Mouse (Mus musculus) kidney, postnatal 14 days (tissue): ENCODE results near the gene Ehmt1.
A peak's percentile ranks its signal among the peaks of the same experiment; 100 is the strongest.

Source experiments
- DNase-seq: peaks from one replicate; pipeline ENCODE4 v3.0.0; 2022; ENCODE audit warnings: mixed read lengths

Gene Ehmt1

GRCm38 (mm10) chr2:24910481-24910880, 8.9 kb downstream of the Ehmt1 start:
- no peak for DNase-seq

GRCm38 (mm10) chr2:24905653-24906155, 13.7 kb downstream of the Ehmt1 start:
- no peak for DNase-seq

GRCm38 (mm10) chr2:24904823-24905652, 14.4 kb downstream of the Ehmt1 start:
- DNase-seq, result no peak

GRCm38 (mm10) chr2:24902999-24903398, 16.4 kb downstream of the Ehmt1 start:
- DNase-seq, result no peak

- DNase-seq, result no peak
Measured at GRCm38 (mm10) chr2:24901055-24901454, 18.4 kb downstream of the Ehmt1 start.

- DNase-seq, result no peak
Measured at GRCm38 (mm10) chr2:24899292-24899691, 20.1 kb downstream of the Ehmt1 start.

GRCm38 (mm10) chr2:24896761-24897160, 22.7 kb downstream of the Ehmt1 start:
- no peak for DNase-seq

GRCm38 (mm10) chr2:24894211-24894610, 25.2 kb downstream of the Ehmt1 start:
- DNase-seq, result no peak

- no peak for DNase-seq
Measured at GRCm38 (mm10) chr2:24892318-24892717, 27.1 kb downstream of the Ehmt1 start.

GRCm38 (mm10) chr2:24890541-24891447, 28.6 kb downstream of the Ehmt1 start:
- no peak for DNase-seq

- no peak for DNase-seq
Measured at GRCm38 (mm10) chr2:24888895-24889294, 30.5 kb downstream of the Ehmt1 start.

GRCm38 (mm10) chr2:24880686-24881085, 38.7 kb downstream of the Ehmt1 start:
- no peak for DNase-seq

- DNase-seq, result no peak
Measured at GRCm38 (mm10) chr2:24870952-24871351, 48.5 kb downstream of the Ehmt1 start.

GRCm38 (mm10) chr2:24863010-24863409, 56.4 kb downstream of the Ehmt1 start:
- DNase-seq, result peak; percentile 8

- peak; percentile 29 for DNase-seq
Measured at GRCm38 (mm10) chr2:24852408-24852807, 67.0 kb downstream of the Ehmt1 start.

GRCm38 (mm10) chr2:24846557-24846956, 72.9 kb downstream of the Ehmt1 start:
- DNase-seq, result no peak

- no peak for DNase-seq
Measured at GRCm38 (mm10) chr2:24845256-24845655, 74.2 kb downstream of the Ehmt1 start.

- DNase-seq, result no peak
Measured at GRCm38 (mm10) chr2:24830614-24831013, 88.8 kb downstream of the Ehmt1 start.

- no peak for DNase-seq
Measured at GRCm38 (mm10) chr2:24809746-24810145, 109.7 kb downstream of the Ehmt1 start.

- DNase-seq, result no peak
Measured at GRCm38 (mm10) chr2:24807691-24808090, 111.7 kb downstream of the Ehmt1 start.

GRCm38 (mm10) chr2:24807036-24807435, 112.4 kb downstream of the Ehmt1 start:
- DNase-seq, result no peak

- no peak for DNase-seq
Measured at GRCm38 (mm10) chr2:24806143-24806542, 113.3 kb downstream of the Ehmt1 start.

GRCm38 (mm10) chr2:24805621-24806020, 113.8 kb downstream of the Ehmt1 start:
- DNase-seq, result no peak
